Mouse (Mus musculus) embryonic facial prominence, embryonic 15.5 days (tissue): Measurements from ENCODE around the gene Brd9. TPM values are rescaled to one million over a fixed set of nuclear protein-coding genes. Genes with fewer than 3 reads are reported as not detected.
"Not testable (repeated sequence)": the region's sequence is repeated elsewhere in the genome, so short reads cannot be mapped to it uniquely, and the experiment has no call there.

ENCODE experiments used
- ATAC-seq: fragments of 200-750 bp; cut with Nextera tagmentation; 2 replicates; pipeline ENCODE4 v1.8.0; 2017; ENCODE audit warnings: low read depth, moderate TSS enrichment; ENCODE audit not compliant: insufficient number of reproducible peaks, low FRiP score, low TSS enrichment
- H3K27ac ChIP-seq: fragments of 300-500 bp; sonication (generic); replicated peaks from 2 replicates; pipeline ENCODE4 v1.5.1; 2015; ENCODE audit warnings: mild to moderate bottlenecking, inconsistent platforms
- H3K27me3 ChIP-seq: fragments of 300-500 bp; sonication (generic); 2 replicates; pipeline ENCODE4 v1.6.1; 2015; ENCODE audit warnings: inconsistent platforms
- H3K36me3 ChIP-seq: fragments of 300-500 bp; sonication (generic); 2 replicates; pipeline ENCODE4 v1.6.1; 2015; ENCODE audit warnings: mild to moderate bottlenecking, inconsistent platforms
- H3K4me1 ChIP-seq: fragments of 300-500 bp; sonication (generic); 2 replicates; pipeline ENCODE4 v1.6.1; 2015; ENCODE audit warnings: inconsistent platforms
- H3K4me2 ChIP-seq: fragments of 300-500 bp; sonication (generic); replicated peaks from 2 replicates; pipeline ENCODE4 v1.6.1; 2015; ENCODE audit warnings: mild to moderate bottlenecking, inconsistent platforms
- H3K4me3 ChIP-seq: fragments of 300-500 bp; sonication (generic); replicated peaks from 2 replicates; pipeline ENCODE4 v1.5.1; 2015; ENCODE audit warnings: mild to moderate bottlenecking, inconsistent platforms
- H3K9ac ChIP-seq: fragments of 300-500 bp; sonication (generic); 2 replicates; pipeline ENCODE4 v1.6.1; 2015; ENCODE audit warnings: inconsistent platforms
- H3K9me3 ChIP-seq: fragments of 300-500 bp; sonication (generic); replicated peaks from 2 replicates; pipeline ENCODE4 v1.6.1; 2016; ENCODE audit warnings: inconsistent platforms
- WGBS: fragments of 180-500 bp; shearing (Covaris S2); methylation state at CpG from one replicate; pipeline ENCODE4 v1.1.7; 2015; 5-methylcytosine and 5-hydroxymethylcytosine counted together
- polyA plus RNA-seq: library from polyadenylated mRNA; unstranded; fragments of >200 nt; fragmentation: Nextera tagmentation; extraction: Ambion mirVana; gene quantifications from 2 replicates; pipeline ENCODE4 v1.2.1, GENCODE M21; 2015

Brd9 gene
- polyA plus RNA-seq, 1 experiment from 2014 or later: 53.4 TPM

DNA sequence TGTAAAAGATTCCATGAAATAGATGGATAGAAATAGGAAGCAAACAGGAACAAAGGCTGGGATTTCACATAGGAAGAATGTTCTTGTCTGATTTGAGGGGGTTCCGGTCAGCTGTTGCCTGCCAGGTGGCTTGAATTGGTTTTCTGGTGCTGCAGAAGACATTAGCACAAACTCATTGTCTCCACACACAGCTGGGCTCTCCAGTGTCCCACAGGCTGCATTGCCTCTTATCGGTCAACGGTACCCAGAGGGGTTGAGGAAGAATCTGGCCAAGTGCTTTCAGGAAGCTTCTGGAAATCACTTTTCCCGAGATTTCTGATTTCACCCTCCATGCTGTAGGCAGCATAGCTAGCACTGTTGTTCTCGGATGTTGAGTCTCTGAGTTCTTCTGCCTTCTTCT is 53.7 kb downstream of the Brd9 start:
- 82% methylated on average over 5 of the region's 5 CpGs for WGBS
- Histone ChIP-seq H3K27ac (no peak overlapping the region), H3K4me1 (no peaks in the 10 kb centered on the region), H3K4me2 (no peak overlapping the region), H3K9me3 (no peaks in the 10 kb centered on the region), H3K27me3 (no peaks in the 10 kb centered on the region), H3K4me3 (no peak overlapping the region), H3K9ac (no peak overlapping the region), H3K36me3 (no peaks in the 10 kb centered on the region)
- ATAC-seq: no peak

DNA sequence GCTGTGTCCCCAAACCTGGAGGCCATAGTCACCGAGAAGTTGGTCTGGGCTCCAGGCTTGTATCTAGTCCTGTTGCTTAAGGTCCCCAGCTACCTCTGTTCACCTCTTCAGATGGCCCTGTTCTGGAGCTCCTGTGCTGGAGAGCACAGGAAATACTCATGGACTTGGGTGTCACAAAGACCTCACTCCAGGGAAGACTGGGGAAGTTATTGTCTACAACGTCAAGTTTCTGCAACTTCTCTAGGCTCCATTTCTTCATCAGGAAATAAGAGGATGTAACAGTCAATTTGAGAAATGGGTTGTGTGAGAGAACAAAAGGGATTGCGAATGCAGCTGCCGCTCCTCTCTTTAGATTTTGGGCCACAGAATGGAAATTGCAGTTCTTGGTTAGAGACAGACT is 58.8 kb downstream of the Brd9 start:
- no peaks in the 10 kb centered on the region for H3K27me3 ChIP-seq
- no peak for ATAC-seq
- H3K27ac ChIP-seq: no peak overlapping the region
- 85% methylated on average over 4 of the region's 4 CpGs for WGBS
- H3K4me3 ChIP-seq: no peak overlapping the region
- H3K4me2 ChIP-seq: no peak overlapping the region
- no peaks in the 10 kb centered on the region for H3K9me3 ChIP-seq
- H3K36me3 ChIP-seq: no peaks in the 10 kb centered on the region
- no peak overlapping the region for H3K9ac ChIP-seq
- no peaks in the 10 kb centered on the region for H3K4me1 ChIP-seq

DNA sequence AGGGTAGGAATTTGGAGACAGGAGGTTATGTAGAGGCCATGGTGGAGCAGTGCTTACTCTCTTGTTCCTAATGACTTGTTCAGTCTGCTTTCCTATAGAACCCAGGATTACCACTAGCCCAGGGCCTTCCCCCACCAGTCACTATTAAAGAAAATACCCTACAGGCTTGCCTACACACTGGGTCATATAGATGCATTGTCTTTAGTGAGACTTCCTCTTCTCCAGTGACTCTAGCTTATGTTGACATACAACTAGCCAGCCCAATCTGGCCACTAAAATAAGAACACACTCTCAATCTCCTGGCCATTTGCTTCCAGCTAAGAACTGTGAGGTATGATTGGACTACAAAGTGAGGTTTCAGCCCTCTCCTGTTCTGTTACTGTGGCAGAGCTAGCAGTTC is 62.9 kb downstream of the Brd9 start:
- Histone ChIP-seq H3K9ac (no peak overlapping the region), H3K4me1 (no peaks in the 10 kb centered on the region), H3K9me3 (no peaks in the 10 kb centered on the region), H3K4me3 (no peak overlapping the region), H3K36me3 (no peaks in the 10 kb centered on the region), H3K27ac (no peak overlapping the region), H3K4me2 (no peak overlapping the region), H3K27me3 (no peaks in the 10 kb centered on the region)
- ATAC-seq: no peak

DNA sequence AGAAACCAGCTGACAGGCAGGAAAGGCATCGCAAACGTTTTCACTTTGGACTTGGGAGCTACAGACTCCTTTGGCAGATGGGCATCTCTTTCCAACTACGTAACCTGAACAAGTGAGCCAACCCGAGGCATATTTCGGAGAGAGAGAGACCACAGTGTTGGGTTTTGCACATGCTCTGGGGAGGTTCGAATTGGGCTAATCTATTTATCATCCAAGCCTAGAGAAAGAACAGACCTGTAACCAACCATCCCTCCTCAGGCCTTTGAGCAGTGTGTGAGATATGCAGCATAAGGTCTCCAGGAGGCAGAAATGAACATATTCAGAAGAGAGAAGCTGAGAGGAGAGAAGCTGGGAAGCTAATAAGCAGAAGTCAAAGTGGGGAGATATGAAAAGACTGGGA is 63.4 kb downstream of the Brd9 start:
- ATAC-seq: no peak
- Histone ChIP-seq H3K9ac (no peak overlapping the region), H3K36me3 (no peaks in the 10 kb centered on the region), H3K4me2 (no peak overlapping the region), H3K27me3 (no peaks in the 10 kb centered on the region), H3K9me3 (no peaks in the 10 kb centered on the region), H3K4me1 (no peaks in the 10 kb centered on the region), H3K27ac (no peak overlapping the region), H3K4me3 (no peak overlapping the region)
- 73% methylated on average over 6 of the region's 6 CpGs for WGBS

DNA sequence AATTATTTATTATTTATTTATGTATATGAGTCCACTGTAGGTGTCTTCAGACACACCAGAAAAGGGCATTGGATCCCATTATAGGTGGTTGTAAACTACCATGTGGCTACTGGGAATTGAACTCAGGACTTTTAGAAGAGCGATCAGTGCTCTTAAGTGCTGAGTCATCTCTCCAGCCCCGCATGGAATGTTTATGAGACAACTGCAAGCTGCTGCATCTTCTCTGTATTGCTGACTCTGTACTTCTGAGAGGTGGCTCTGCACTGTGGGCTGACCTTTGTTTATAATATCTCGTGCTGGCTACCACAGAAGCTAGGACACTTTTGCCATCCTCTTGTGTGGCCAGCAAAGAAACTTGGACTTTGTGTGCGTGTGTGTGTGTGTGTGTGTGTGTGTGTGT is 63.9 kb downstream of the Brd9 start:
- H3K27me3 ChIP-seq: no peaks in the 10 kb centered on the region
- no peak overlapping the region for H3K27ac ChIP-seq
- WGBS: 74% methylated on average over 4 of the region's 4 CpGs
- no peaks in the 10 kb centered on the region for H3K9me3 ChIP-seq
- no peaks in the 10 kb centered on the region for H3K36me3 ChIP-seq
- no peaks in the 10 kb centered on the region for H3K4me1 ChIP-seq
- no peak for ATAC-seq
- no peak overlapping the region for H3K4me2 ChIP-seq
- H3K4me3 ChIP-seq: no peak overlapping the region
- no peak overlapping the region for H3K9ac ChIP-seq

DNA sequence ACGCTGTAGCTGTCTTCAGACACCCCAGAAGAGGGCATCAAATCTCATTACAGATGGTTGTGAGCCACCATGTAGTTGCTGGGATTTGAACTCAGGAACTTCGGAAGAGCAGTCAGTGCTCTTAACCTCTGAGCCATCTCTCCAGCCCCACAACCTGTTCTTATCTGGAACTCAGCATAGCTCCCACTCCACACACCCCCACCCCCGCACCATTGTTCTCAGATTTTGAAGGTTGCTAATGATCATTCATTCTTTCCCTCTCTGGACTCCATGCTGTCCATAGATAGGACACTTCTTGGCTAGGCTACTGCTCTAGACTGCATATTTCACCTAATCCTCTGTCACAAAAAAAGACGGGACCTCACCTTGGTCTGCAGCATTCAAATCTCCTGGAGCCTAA is 69.3 kb downstream of the Brd9 start:
- peaks cover 21% of the 10 kb centered on the region for H3K27me3 ChIP-seq
- ATAC-seq, H3K27ac ChIP-seq, H3K36me3 ChIP-seq, H3K9ac ChIP-seq, H3K4me2 ChIP-seq, H3K4me3 ChIP-seq, H3K9me3 ChIP-seq: not testable (repeated sequence)
- peaks cover 22% of the 10 kb centered on the region for H3K4me1 ChIP-seq
- WGBS: 90% methylated on average over 4 of the region's 4 CpGs

DNA sequence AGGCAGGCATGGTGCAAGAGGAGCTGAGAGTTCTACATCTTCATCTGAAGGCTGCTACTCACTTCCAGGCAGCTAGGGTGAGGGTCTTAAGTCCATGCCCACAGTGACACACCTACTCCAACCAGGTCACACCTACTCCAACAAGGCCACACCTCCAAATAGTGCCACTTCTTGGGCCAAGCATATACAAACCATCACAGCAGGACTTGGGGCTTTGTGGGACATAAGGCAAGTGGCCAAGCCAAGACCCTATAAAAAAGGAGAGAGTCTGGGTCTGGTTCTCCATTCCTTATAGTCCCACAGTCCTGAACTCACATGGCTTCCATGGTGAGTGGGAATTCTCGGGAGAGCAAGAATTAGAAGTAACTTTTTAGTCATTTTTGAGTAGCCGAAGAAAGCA is 70.6 kb downstream of the Brd9 start:
- not testable (repeated sequence) for H3K4me3 ChIP-seq, H3K36me3 ChIP-seq, H3K27ac ChIP-seq, ATAC-seq, H3K9me3 ChIP-seq, H3K9ac ChIP-seq
- Histone ChIP-seq H3K4me1 (peaks cover 22% of the 10 kb centered on the region), H3K27me3 (peaks cover 22% of the 10 kb centered on the region), H3K4me2 (0 out of 2 replicates have a peak overlapping the region, but pooled peaks have one; percentile 95)
- WGBS: 83% methylated on average over 2 of the region's 2 CpGs

DNA sequence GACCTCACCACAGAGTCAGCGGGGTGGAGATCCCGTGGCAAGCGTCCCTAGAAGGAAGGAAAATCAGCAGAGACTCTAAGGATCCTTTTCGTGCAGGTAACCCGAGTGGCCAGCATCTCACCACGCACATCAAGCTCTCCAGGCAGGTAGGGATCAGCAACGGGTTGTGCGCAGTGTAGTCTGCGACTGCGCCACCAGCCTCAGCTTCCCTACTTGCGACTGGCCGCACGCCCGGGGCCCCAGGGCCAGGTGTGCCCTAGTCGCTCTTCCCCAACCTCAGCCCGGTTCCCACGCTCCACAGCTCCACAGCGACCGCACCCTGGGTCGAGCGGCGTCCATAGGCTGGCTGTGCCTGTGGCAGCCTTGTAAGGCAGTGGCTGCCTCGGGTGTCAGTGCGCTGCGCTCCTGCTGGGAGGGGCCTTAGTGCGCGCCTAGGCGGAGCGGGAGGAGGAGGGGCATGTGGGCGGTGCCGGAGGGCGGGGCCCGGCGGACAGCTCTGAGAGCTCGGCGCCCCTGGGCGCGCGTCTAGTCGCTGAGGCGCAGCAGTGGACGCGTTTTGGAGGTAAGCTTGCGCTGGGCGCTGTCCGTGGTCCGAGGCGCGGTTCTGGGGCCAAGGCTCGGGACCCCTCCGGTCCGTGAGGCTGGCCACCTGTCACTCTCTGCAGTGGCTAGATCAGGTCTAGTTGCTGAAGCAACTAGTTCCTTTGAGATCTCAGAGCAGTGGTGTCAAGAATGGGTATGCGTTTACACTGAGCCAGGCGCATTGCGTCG is 71.5 kb downstream of the Brd9 start, which contains the start of gene Tppp:
Gene Tppp (plus strand): TSS at position 460 of the 771 bp plus-strand sequence.
- peak; percentile 94 for ATAC-seq
- WGBS: under 1% methylated on average over 54 of the region's 56 CpGs
- Histone ChIP-seq H3K4me1 (peaks cover 22% of the 10 kb centered on the region), H3K27ac (no peak within 1 kb of the TSS), H3K4me2 (peak within 1 kb of the TSS; percentile 95), H3K9me3 (no peaks in the 10 kb centered on the region), H3K4me3 (peak within 1 kb of the TSS; percentile 51), H3K36me3 (no peaks in the 10 kb centered on the region), H3K27me3 (peaks cover 22% of the 10 kb centered on the region), H3K9ac (peak within 1 kb of the TSS; percentile 37)

DNA sequence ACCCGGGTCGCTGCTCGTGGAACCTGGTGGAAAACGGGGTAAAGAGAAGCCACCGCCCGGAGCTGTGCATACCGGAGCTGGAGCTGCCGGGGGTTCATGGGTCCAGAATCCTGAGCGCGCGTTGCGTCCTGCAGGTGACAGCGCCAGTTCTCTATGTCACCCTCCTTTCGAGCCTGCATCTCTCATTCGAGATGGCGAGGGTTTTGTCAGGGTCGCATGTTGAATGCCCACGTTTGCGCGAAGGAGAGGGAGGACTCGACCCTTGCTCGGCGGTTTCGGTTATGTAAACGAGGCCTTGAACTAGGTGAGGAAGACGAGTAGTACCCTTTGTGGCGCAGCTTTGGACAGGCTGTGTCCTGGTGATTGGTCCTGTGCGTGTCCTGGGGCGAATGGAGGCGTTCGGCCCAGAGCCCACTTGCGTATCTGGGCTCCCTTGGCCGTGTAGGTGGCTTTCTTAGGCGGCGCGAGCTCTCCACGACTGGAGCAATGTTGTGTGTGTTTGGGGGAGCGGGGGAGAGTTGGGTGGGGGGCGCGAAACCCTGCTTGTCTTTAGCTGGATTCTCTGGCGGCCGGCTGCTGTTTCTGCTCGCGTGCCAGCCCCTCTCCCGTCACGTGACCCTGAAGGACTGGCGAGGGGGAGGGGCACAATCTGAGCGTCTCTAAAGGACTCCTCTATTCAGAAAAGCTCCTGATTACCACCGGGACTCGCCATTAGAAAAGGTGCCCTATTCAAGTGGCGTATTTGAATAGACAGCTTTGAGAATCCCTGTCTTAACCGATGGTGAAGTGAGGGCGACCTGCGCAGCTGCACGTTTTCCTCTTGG is 72.4 kb downstream of the Brd9 start:
- peak overlapping the region; percentile 95 for H3K4me2 ChIP-seq
- no peaks in the 10 kb centered on the region for H3K36me3 ChIP-seq
- H3K9ac ChIP-seq: peak overlapping the region; percentile 16
- no peak overlapping the region for H3K27ac ChIP-seq
- no peak for ATAC-seq
- peak overlapping the region; percentile 51 for H3K4me3 ChIP-seq
- WGBS: under 1% methylated on average over 55 of the region's 55 CpGs
- no peaks in the 10 kb centered on the region for H3K9me3 ChIP-seq
- H3K4me1 ChIP-seq: peaks cover 22% of the 10 kb centered on the region
- peaks cover 22% of the 10 kb centered on the region for H3K27me3 ChIP-seq
